Mouse (Mus musculus): Measurements from ENCODE around the gene Tmem238l. TPM values are rescaled to one million over a fixed set of nuclear protein-coding genes. Genes with fewer than 3 reads are reported as not detected.

The Tmem238l gene
- polyA plus RNA-seq, 1 experiment: 269 TPM

GRCm38 (mm10) chr11:66992150-66992549 is 35.7 kb downstream of the Tmem238l start:
- Histone ChIP-seq H3K36me3 (ENCODE audit: control insufficient read depth, insufficient read depth, low read length) (no peaks in the 10 kb centered on the region), H3K4me3 (ENCODE audit: low read depth, low read length) (no peak overlapping the region), H3K27ac (ENCODE audit: insufficient read depth, low read depth, low read length) (no peak overlapping the region), H3K4me1 (ENCODE audit: control insufficient read depth, insufficient read depth, insufficient read length, low read length) (no peaks in the 10 kb centered on the region), H3K27me3 (ENCODE audit: control insufficient read depth, insufficient read depth, low read length) (no peaks in the 10 kb centered on the region)
- WGBS: 82% methylated on average over 2 of the region's 2 CpGs
- TF ChIP-seq POLR2A (IDR thresholded peaks at IDR 0.05; ENCODE audit: low read depth, low read length): no peak
- TF ChIP-seq CTCF (IDR thresholded peaks at IDR 0.05; ENCODE audit: extremely low read depth, insufficient read length, insufficient replicate concordance, low read depth, low read length): no peak

- H3K36me3 ChIP-seq (ENCODE audit: control insufficient read depth, insufficient read depth, low read length): no peaks in the 10 kb centered on the region
- peaks cover 9% of the 10 kb centered on the region; the same call in 1 of the 2 replicates for H3K4me1 ChIP-seq (ENCODE audit: control insufficient read depth, insufficient read depth, insufficient read length, low read length)
- H3K27me3 ChIP-seq (ENCODE audit: control insufficient read depth, insufficient read depth, low read length): no peaks in the 10 kb centered on the region
- no peak overlapping the region for H3K4me3 ChIP-seq (ENCODE audit: low read depth, low read length)
- TF ChIP-seq CTCF (IDR thresholded peaks at IDR 0.05; ENCODE audit: extremely low read depth, insufficient read length, insufficient replicate concordance, low read depth, low read length) (no peak), POLR2A (IDR thresholded peaks at IDR 0.05; ENCODE audit: low read depth, low read length) (no peak)
- H3K27ac ChIP-seq (ENCODE audit: insufficient read depth, low read depth, low read length): no peak overlapping the region
- WGBS: 43% methylated on average over 1 of the region's 1 CpGs
Observed at GRCm38 (mm10) chr11:66993674-66994073, 37.2 kb downstream of the Tmem238l start.

- H3K36me3 ChIP-seq (ENCODE audit: control insufficient read depth, insufficient read depth, low read length): no peaks in the 10 kb centered on the region
- H3K27me3 ChIP-seq (ENCODE audit: control insufficient read depth, insufficient read depth, low read length): no peaks in the 10 kb centered on the region
- WGBS: 90% methylated on average over 4 of the region's 4 CpGs
- TF ChIP-seq POLR2A (IDR thresholded peaks at IDR 0.05; ENCODE audit: low read depth, low read length) (no peak), CTCF (IDR thresholded peaks at IDR 0.05; ENCODE audit: extremely low read depth, insufficient read length, insufficient replicate concordance, low read depth, low read length) (no peak)
- no peak overlapping the region for H3K4me3 ChIP-seq (ENCODE audit: low read depth, low read length)
- no peak overlapping the region for H3K27ac ChIP-seq (ENCODE audit: insufficient read depth, low read depth, low read length)
- H3K4me1 ChIP-seq (ENCODE audit: control insufficient read depth, insufficient read depth, insufficient read length, low read length): peaks cover 9% of the 10 kb centered on the region; the same call in 1 of the 2 replicates
Observed at GRCm38 (mm10) chr11:66996446-66996845, 40.0 kb downstream of the Tmem238l start.

GRCm38 (mm10) chr11:66998467-66999403 is 42.3 kb downstream of the Tmem238l start:
- no peak for TF ChIP-seq POLR2A (IDR thresholded peaks at IDR 0.05; ENCODE audit: low read depth, low read length)
- TF ChIP-seq CTCF (IDR thresholded peaks at IDR 0.05; ENCODE audit: extremely low read depth, insufficient read length, insufficient replicate concordance, low read depth, low read length): no peak
- H3K4me3 ChIP-seq (ENCODE audit: low read depth, low read length): no peak overlapping the region
- H3K27ac ChIP-seq (ENCODE audit: insufficient read depth, low read depth, low read length): no peak overlapping the region
- 44% methylated on average over 14 of the region's 14 CpGs for WGBS
- H3K4me1 ChIP-seq (ENCODE audit: control insufficient read depth, insufficient read depth, insufficient read length, low read length): peaks cover 9% of the 10 kb centered on the region; the same call in 1 of the 2 replicates
- no peaks in the 10 kb centered on the region for H3K36me3 ChIP-seq (ENCODE audit: control insufficient read depth, insufficient read depth, low read length)
- H3K27me3 ChIP-seq (ENCODE audit: control insufficient read depth, insufficient read depth, low read length): no peaks in the 10 kb centered on the region

DNA sequence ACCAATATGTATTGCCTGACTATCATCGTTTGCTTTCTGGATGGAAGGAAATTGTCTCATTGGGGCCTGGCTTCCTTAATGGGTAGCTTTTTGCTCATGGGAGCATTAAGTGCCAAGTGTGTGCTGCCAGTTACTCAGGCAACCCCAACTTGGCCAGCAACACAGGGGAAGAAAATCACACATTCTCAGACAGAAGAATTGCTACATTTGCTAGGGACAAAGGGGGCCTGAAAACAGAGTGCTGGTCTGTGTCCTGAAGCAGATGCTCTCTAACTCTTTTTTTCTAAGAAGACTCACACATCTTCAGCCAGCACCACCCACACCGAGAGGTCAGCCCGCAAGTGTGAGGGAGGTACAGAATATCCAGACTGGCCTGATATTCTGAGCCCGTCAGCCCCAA is 44.2 kb downstream of the Tmem238l start:
- Histone ChIP-seq H3K27me3 (ENCODE audit: control insufficient read depth, insufficient read depth, low read length) (no peaks in the 10 kb centered on the region), H3K36me3 (ENCODE audit: control insufficient read depth, insufficient read depth, low read length) (no peaks in the 10 kb centered on the region), H3K4me3 (ENCODE audit: low read depth, low read length) (no peak overlapping the region), H3K27ac (ENCODE audit: insufficient read depth, low read depth, low read length) (no peak overlapping the region), H3K4me1 (ENCODE audit: control insufficient read depth, insufficient read depth, insufficient read length, low read length) (peaks cover 9% of the 10 kb centered on the region; the same call in 1 of the 2 replicates)
- no peak for TF ChIP-seq POLR2A (IDR thresholded peaks at IDR 0.05; ENCODE audit: low read depth, low read length)
- no peak for TF ChIP-seq CTCF (IDR thresholded peaks at IDR 0.05; ENCODE audit: extremely low read depth, insufficient read length, insufficient replicate concordance, low read depth, low read length)
- WGBS: 85% methylated on average over 4 of the region's 4 CpGs

- TF ChIP-seq CTCF (IDR thresholded peaks at IDR 0.05; ENCODE audit: extremely low read depth, insufficient read length, insufficient replicate concordance, low read depth, low read length) (no peak), POLR2A (IDR thresholded peaks at IDR 0.05; ENCODE audit: low read depth, low read length) (no peak)
- Histone ChIP-seq H3K27me3 (ENCODE audit: control insufficient read depth, insufficient read depth, low read length) (no peaks in the 10 kb centered on the region), H3K27ac (ENCODE audit: insufficient read depth, low read depth, low read length) (no peak overlapping the region), H3K4me3 (ENCODE audit: low read depth, low read length) (no peak overlapping the region), H3K4me1 (ENCODE audit: control insufficient read depth, insufficient read depth, insufficient read length, low read length) (peaks cover 9% of the 10 kb centered on the region; the same call in 1 of the 2 replicates), H3K36me3 (ENCODE audit: control insufficient read depth, insufficient read depth, low read length) (no peaks in the 10 kb centered on the region)
- 72% methylated on average over 1 of the region's 1 CpGs for WGBS
Observed at GRCm38 (mm10) chr11:67001717-67002116, 45.3 kb downstream of the Tmem238l start.

GRCm38 (mm10) chr11:67002911-67003310 is 46.5 kb downstream of the Tmem238l start:
- H3K27ac ChIP-seq (ENCODE audit: insufficient read depth, low read depth, low read length): no peak overlapping the region
- H3K4me3 ChIP-seq (ENCODE audit: low read depth, low read length): no peak overlapping the region
- TF ChIP-seq CTCF (IDR thresholded peaks at IDR 0.05; ENCODE audit: extremely low read depth, insufficient read length, insufficient replicate concordance, low read depth, low read length) (no peak), POLR2A (IDR thresholded peaks at IDR 0.05; ENCODE audit: low read depth, low read length) (no peak)
- H3K27me3 ChIP-seq (ENCODE audit: control insufficient read depth, insufficient read depth, low read length): no peaks in the 10 kb centered on the region
- 61% methylated on average over 2 of the region's 2 CpGs for WGBS
- no peaks in the 10 kb centered on the region for H3K36me3 ChIP-seq (ENCODE audit: control insufficient read depth, insufficient read depth, low read length)
- peaks cover 7% of the 10 kb centered on the region; the same call in 1 of the 2 replicates for H3K4me1 ChIP-seq (ENCODE audit: control insufficient read depth, insufficient read depth, insufficient read length, low read length)
